Mouse (Mus musculus) limb, embryonic 14.5 days (tissue): ENCODE results near the gene RPS10-NUDT3. TPM values are rescaled to one million over a fixed set of nuclear protein-coding genes. Genes with fewer than 3 reads are reported as not detected.

ENCODE experiments used
- ATAC-seq: fragments of 200-750 bp; cut with Nextera tagmentation; 2 replicates; pipeline ENCODE4 v1.8.0; 2017; ENCODE audit warnings: low read depth, moderate number of reproducible peaks, moderate TSS enrichment; ENCODE audit not compliant: low FRiP score
- DNase-seq: peaks from one replicate; pipeline ENCODE4 v3.0.0-alpha.2; 2015; ENCODE audit warnings: low spot score
- H3K27ac ChIP-seq: fragments of 300-500 bp; sonication (generic); replicated peaks from 2 replicates; pipeline ENCODE4 v1.5.1; 2014; ENCODE audit warnings: low read depth, mild to moderate bottlenecking, low read length, moderate library complexity, mixed read lengths
- H3K27me3 ChIP-seq: fragments of 300-500 bp; sonication (generic); 2 replicates; pipeline ENCODE4 v1.6.1; 2014; ENCODE audit warnings: low read length, mixed read lengths; ENCODE audit not compliant: control insufficient read depth, insufficient read depth
- H3K36me3 ChIP-seq: fragments of 300-500 bp; sonication (generic); 2 replicates; pipeline ENCODE4 v1.6.1; 2014; ENCODE audit warnings: mild to moderate bottlenecking, low read length, moderate library complexity, mixed read lengths; ENCODE audit not compliant: control insufficient read depth, insufficient read depth
- H3K4me1 ChIP-seq: fragments of 300-500 bp; sonication (generic); 2 replicates; pipeline ENCODE4 v1.6.1; 2014; ENCODE audit warnings: antibody characterized with exemption, low read length, mixed read lengths; ENCODE audit not compliant: control insufficient read depth, insufficient read depth
- H3K4me2 ChIP-seq: fragments of 300-500 bp; sonication (generic); replicated peaks from 2 replicates; pipeline ENCODE4 v1.6.1; 2014; ENCODE audit warnings: low read depth, mild to moderate bottlenecking, low read length, moderate library complexity; ENCODE audit not compliant: severe bottlenecking
- H3K4me3 ChIP-seq: fragments of 300-500 bp; sonication (generic); replicated peaks from 2 replicates; pipeline ENCODE4 v1.5.1; 2014; ENCODE audit warnings: low read length
- H3K9ac ChIP-seq: fragments of 300-500 bp; sonication (generic); 2 replicates; pipeline ENCODE4 v1.6.1; 2014; ENCODE audit warnings: mild to moderate bottlenecking, low read depth, low read length, moderate library complexity; ENCODE audit not compliant: severe bottlenecking
- H3K9me3 ChIP-seq: fragments of 300-500 bp; sonication (generic); 2 replicates; pipeline ENCODE4 v1.6.1; 2016; ENCODE audit warnings: low read length; ENCODE audit not compliant: control insufficient read depth
- POLR2A ChIP-seq: fragments of 200-500 bp; IDR thresholded peaks from 2 replicates; pipeline ENCODE4 v1.8.0; 2012; ENCODE audit warnings: inconsistent platforms, mild to moderate bottlenecking, moderate library complexity, borderline replicate concordance; ENCODE audit not compliant: insufficient read depth, insufficient read length; ENCODE audit errors: extremely low read depth
- WGBS: fragments of 180-500 bp; shearing (Covaris S2); extraction: QIAGEN DNeasy Blood & Tissue Kit; methylation state at CpG from one replicate; pipeline ENCODE4 v1.1.7; 2014; 5-methylcytosine and 5-hydroxymethylcytosine counted together
- polyA plus RNA-seq, 2 experiments: library from polyadenylated mRNA; depleted of rRNA in 1 of 2; stranded (reverse) in 1 of 2; unstranded in 1 of 2; fragments of >200 nt; fragmentation: Nextera tagmentation in 1 of 2; extraction: Ambion mirVana in 1 of 2; gene quantifications; 2 replicates each; pipeline versions ENCODE4 v1.2.1 to v1.2.3; 2012 to 2014

The RPS10-NUDT3 gene
- polyA plus RNA-seq, 2 experiments: 0.11 TPM; not detected in 1

DNA sequence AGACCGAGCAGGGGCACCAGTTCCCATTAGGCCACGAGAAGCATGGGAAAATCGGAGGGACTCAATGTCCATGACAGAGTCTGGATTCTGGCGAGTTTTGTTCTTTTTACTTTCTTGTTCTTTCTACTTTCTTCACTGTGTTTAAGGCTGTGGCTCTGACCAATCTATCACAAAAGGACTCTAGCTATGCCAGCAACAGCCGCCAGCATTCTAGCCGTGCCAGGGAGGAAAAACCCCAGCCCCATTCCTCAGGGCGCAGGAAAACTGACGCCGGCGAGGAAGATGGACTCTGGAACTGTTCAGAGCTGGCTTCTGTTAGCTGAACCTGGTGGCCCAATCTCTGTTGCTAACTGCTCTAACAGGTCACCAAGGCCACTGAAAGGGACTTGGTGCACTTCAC lies 56.5 kb downstream of the RPS10-NUDT3 start:
- Histone ChIP-seq H3K27me3 (no peaks in the 10 kb centered on the region), H3K4me1 (peaks cover 3% of the 10 kb centered on the region; the same call in 1 of the 2 replicates), H3K27ac (no peak overlapping the region), H3K9me3 (no peaks in the 10 kb centered on the region), H3K4me3 (no peak overlapping the region), H3K4me2 (no peak overlapping the region), H3K36me3 (peaks cover 73% of the 10 kb centered on the region), H3K9ac (no peak overlapping the region)
- ATAC-seq: no peak
- TF ChIP-seq POLR2A: no peak
- 98% methylated on average over 10 of the region's 10 CpGs for WGBS
- DNase-seq: no peak

DNA sequence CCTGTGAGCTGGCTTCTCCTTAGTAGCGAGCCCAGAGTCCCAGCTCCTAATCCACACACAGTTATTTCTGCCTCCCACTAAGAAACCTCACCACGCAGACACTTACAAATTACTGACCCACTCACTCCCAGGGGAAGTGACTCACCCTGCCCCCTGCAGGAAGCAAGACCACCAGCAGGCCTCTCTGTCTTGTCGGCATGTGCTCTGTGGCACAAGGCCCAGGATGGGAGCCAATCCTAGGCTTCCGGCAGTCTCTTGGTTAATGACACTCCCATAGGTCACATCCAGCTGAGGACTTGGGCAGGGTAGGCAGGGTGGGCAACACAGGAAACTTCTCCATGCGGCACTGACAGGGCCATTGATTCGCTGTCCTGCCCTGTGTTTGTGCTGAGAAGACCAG lies 57.6 kb downstream of the RPS10-NUDT3 start:
- DNase-seq (no peak), ATAC-seq (no peak)
- no peak overlapping the region for H3K4me3 ChIP-seq
- 70% methylated on average over 6 of the region's 6 CpGs for WGBS
- H3K9me3 ChIP-seq: no peaks in the 10 kb centered on the region
- no peaks in the 10 kb centered on the region for H3K27me3 ChIP-seq
- peaks cover 64% of the 10 kb centered on the region for H3K36me3 ChIP-seq
- H3K9ac ChIP-seq: no peak overlapping the region
- peaks cover 3% of the 10 kb centered on the region; the same call in 1 of the 2 replicates for H3K4me1 ChIP-seq
- no peak overlapping the region for H3K4me2 ChIP-seq
- no peak overlapping the region for H3K27ac ChIP-seq
- TF ChIP-seq POLR2A: no peak

GRCm38 (mm10) chr17:27576056-27576455 lies 59.0 kb downstream of the RPS10-NUDT3 start:
- 79% methylated on average over 7 of the region's 7 CpGs for WGBS
- no peak overlapping the region for H3K4me3 ChIP-seq
- DNase-seq (no peak), ATAC-seq (no peak)
- no peaks in the 10 kb centered on the region for H3K9me3 ChIP-seq
- peaks cover 3% of the 10 kb centered on the region; the same call in 1 of the 2 replicates for H3K4me1 ChIP-seq
- H3K9ac ChIP-seq: no peak overlapping the region
- H3K36me3 ChIP-seq: peaks cover 51% of the 10 kb centered on the region
- no peak for TF ChIP-seq POLR2A
- no peak overlapping the region for H3K4me2 ChIP-seq
- no peaks in the 10 kb centered on the region for H3K27me3 ChIP-seq
- H3K27ac ChIP-seq: no peak overlapping the region

- no peak overlapping the region for H3K4me2 ChIP-seq
- H3K27ac ChIP-seq: no peak overlapping the region
- 35% methylated on average over 10 of the region's 10 CpGs for WGBS
- no peaks in the 10 kb centered on the region for H3K9me3 ChIP-seq
- no peak overlapping the region for H3K4me3 ChIP-seq
- H3K36me3 ChIP-seq: peaks cover 43% of the 10 kb centered on the region
- DNase-seq: no peak
- H3K4me1 ChIP-seq: peaks cover 3% of the 10 kb centered on the region; the same call in 1 of the 2 replicates
- no peak for ATAC-seq
- H3K27me3 ChIP-seq: no peaks in the 10 kb centered on the region
- no peak for TF ChIP-seq POLR2A
- H3K9ac ChIP-seq: no peak overlapping the region
Observed at GRCm38 (mm10) chr17:27575116-27575776, 59.8 kb downstream of the RPS10-NUDT3 start.

- WGBS: 90% methylated on average over 16 of the region's 16 CpGs
- DNase-seq: no peak
- Histone ChIP-seq H3K4me3 (no peak overlapping the region), H3K4me1 (peaks cover 3% of the 10 kb centered on the region; the same call in 1 of the 2 replicates), H3K4me2 (no peak overlapping the region), H3K9ac (no peak overlapping the region), H3K9me3 (no peaks in the 10 kb centered on the region), H3K36me3 (peaks cover 36% of the 10 kb centered on the region), H3K27ac (0 out of 2 replicates have a peak overlapping the region, but pooled peaks have one; percentile 38), H3K27me3 (no peaks in the 10 kb centered on the region)
- no peak for TF ChIP-seq POLR2A
- ATAC-seq: no peak
Observed at GRCm38 (mm10) chr17:27574470-27575115, 60.4 kb downstream of the RPS10-NUDT3 start.
